Mouse (Mus musculus) kidney, postnatal 0 days (tissue): ENCODE data around the gene Dbi. TPM values are rescaled to one million over a fixed set of nuclear protein-coding genes. Genes with fewer than 3 reads are reported as not detected.
A peak's percentile ranks its signal among the peaks of the same experiment; 100 is the strongest.

Experiments
- ATAC-seq: fragments of 200-750 bp; cut with Nextera tagmentation; replicated peaks from 2 replicates; pipeline ENCODE4 v1.8.0; 2017; ENCODE audit warnings: low read depth, moderate number of reproducible peaks, moderate TSS enrichment, moderate library complexity; ENCODE audit not compliant: low FRiP score
- DNase-seq: peaks from one replicate; pipeline ENCODE4 v3.0.0-alpha.2; 2016; ENCODE audit warnings: low spot score
- H3K27ac ChIP-seq: fragments of 300-500 bp; sonication (generic); 2 replicates; pipeline ENCODE4 v1.5.1; 2014; ENCODE audit warnings: mild to moderate bottlenecking
- H3K27me3 ChIP-seq: fragments of 300-500 bp; sonication (generic); 2 replicates; pipeline ENCODE4 v1.6.1; 2014; ENCODE audit warnings: low read length, mixed read lengths; ENCODE audit not compliant: insufficient read depth
- H3K36me3 ChIP-seq: fragments of 300-500 bp; sonication (generic); 2 replicates; pipeline ENCODE4 v1.6.1; 2014; ENCODE audit warnings: low read length, mixed read lengths; ENCODE audit not compliant: insufficient read depth
- H3K4me1 ChIP-seq: fragments of 300-500 bp; sonication (generic); replicated peaks from 2 replicates; pipeline ENCODE4 v1.6.1; 2014; ENCODE audit warnings: antibody characterized with exemption, low read length, mixed read lengths; ENCODE audit not compliant: insufficient read depth
- H3K4me2 ChIP-seq: fragments of 300-500 bp; sonication (generic); 2 replicates; pipeline ENCODE4 v1.6.1; 2014; ENCODE audit warnings: mild to moderate bottlenecking, low read length, moderate library complexity, mixed read lengths
- H3K4me3 ChIP-seq: fragments of 300-500 bp; sonication (generic); replicated peaks from 2 replicates; pipeline ENCODE4 v1.5.1; 2014; ENCODE audit warnings: low read depth, low read length
- H3K9ac ChIP-seq: fragments of 300-500 bp; sonication (generic); 2 replicates; pipeline ENCODE4 v1.6.1; 2014; ENCODE audit warnings: low read depth, low read length
- H3K9me3 ChIP-seq: fragments of 300-500 bp; sonication (generic); replicated peaks from 2 replicates; pipeline ENCODE4 v1.6.1; 2016; ENCODE audit warnings: low read length, inconsistent platforms, mixed read lengths
- CTCF ChIP-seq: IDR thresholded peaks from 2 replicates; pipeline ENCODE4 v1.5.1; 2016; ENCODE audit warnings: antibody characterized with exemption, low read depth, mild to moderate bottlenecking, moderate library complexity
- WGBS: fragments of 180-500 bp; shearing (Covaris S2); extraction: QIAGEN DNeasy Blood & Tissue Kit; methylation state at CpG from one replicate; pipeline ENCODE4 v1.1.7; 2014; 5-methylcytosine and 5-hydroxymethylcytosine counted together
- polyA plus RNA-seq: library from polyadenylated mRNA; unstranded; fragments of >200 nt; fragmentation: Nextera tagmentation; extraction: Ambion mirVana; gene quantifications from 2 replicates; pipeline ENCODE4 v1.2.1, GENCODE M21; 2015

Dbi gene
- polyA plus RNA-seq, 1 experiment from 2014 or later = 1,400 TPM

GRCm38 (mm10) chr1:120140144-120140693, 19.3 kb upstream of the Dbi start:
- H3K4me3 ChIP-seq = no peak overlapping the region
- H3K4me1 ChIP-seq = 0 out of 2 replicates have a peak, but pooled peaks cover 4% of the 10 kb centered on the region
- no peaks in the 10 kb centered on the region for H3K9me3 ChIP-seq
- H3K27me3 ChIP-seq = no peaks in the 10 kb centered on the region
- 71% methylated on average over 9 of the region's 9 CpGs for WGBS
- no peak for DNase-seq
- H3K9ac ChIP-seq = no peak overlapping the region
- TF ChIP-seq CTCF = no peak
- H3K36me3 ChIP-seq = no peaks in the 10 kb centered on the region
- H3K27ac ChIP-seq = no peak overlapping the region
- peak; percentile 72 for ATAC-seq
- H3K4me2 ChIP-seq = no peak overlapping the region

GRCm38 (mm10) chr1:120138923-120139540, 18.2 kb upstream of the Dbi start:
- no peaks in the 10 kb centered on the region for H3K36me3 ChIP-seq
- DNase-seq = no peak
- H3K9ac ChIP-seq = no peak overlapping the region
- no peak overlapping the region for H3K4me2 ChIP-seq
- H3K4me3 ChIP-seq = no peak overlapping the region
- 0 out of 2 replicates have a peak, but pooled peaks cover 4% of the 10 kb centered on the region for H3K4me1 ChIP-seq
- no peak for ATAC-seq
- no peak overlapping the region for H3K27ac ChIP-seq
- H3K9me3 ChIP-seq = no peaks in the 10 kb centered on the region
- TF ChIP-seq CTCF = no peak
- 50% methylated on average over 7 of the region's 7 CpGs for WGBS
- no peaks in the 10 kb centered on the region for H3K27me3 ChIP-seq

GRCm38 (mm10) chr1:120135934-120136786, 15.3 kb upstream of the Dbi start:
- no peak overlapping the region for H3K27ac ChIP-seq
- no peak for TF ChIP-seq CTCF
- no peaks in the 10 kb centered on the region for H3K36me3 ChIP-seq
- H3K4me1 ChIP-seq = no peaks in the 10 kb centered on the region
- H3K9ac ChIP-seq = no peak overlapping the region
- DNase-seq (no peak), ATAC-seq (peak; percentile 59)
- H3K27me3 ChIP-seq = no peaks in the 10 kb centered on the region
- no peak overlapping the region for H3K4me3 ChIP-seq
- H3K9me3 ChIP-seq = no peaks in the 10 kb centered on the region
- 74% methylated on average over 7 of the region's 7 CpGs for WGBS
- H3K4me2 ChIP-seq = no peak overlapping the region

- DNase-seq (no peak), ATAC-seq (no peak)
- 95% methylated on average over 1 of the region's 1 CpGs for WGBS
- no peak overlapping the region for H3K4me3 ChIP-seq
- H3K4me2 ChIP-seq = no peak overlapping the region
- no peak overlapping the region for H3K27ac ChIP-seq
- TF ChIP-seq CTCF = no peak
- H3K4me1 ChIP-seq = no peaks in the 10 kb centered on the region
- no peaks in the 10 kb centered on the region for H3K27me3 ChIP-seq
- H3K9ac ChIP-seq = no peak overlapping the region
- no peaks in the 10 kb centered on the region for H3K9me3 ChIP-seq
- H3K36me3 ChIP-seq = no peaks in the 10 kb centered on the region
These were observed 11.5 kb upstream of the Dbi start for GRCm38 (mm10) chr1:120132376-120132775.

GRCm38 (mm10) chr1:120126318-120126717, 5.4 kb upstream of the Dbi start:
- H3K4me3 ChIP-seq = no peak overlapping the region
- no peak overlapping the region for H3K4me2 ChIP-seq
- DNase-seq (no peak), ATAC-seq (no peak)
- H3K4me1 ChIP-seq = no peaks in the 10 kb centered on the region
- H3K36me3 ChIP-seq = no peaks in the 10 kb centered on the region
- 68% methylated on average over 9 of the region's 9 CpGs for WGBS
- H3K27ac ChIP-seq = no peak overlapping the region
- H3K27me3 ChIP-seq = no peaks in the 10 kb centered on the region
- no peak overlapping the region for H3K9ac ChIP-seq
- no peaks in the 10 kb centered on the region for H3K9me3 ChIP-seq
- TF ChIP-seq CTCF = no peak

- ATAC-seq (no peak), DNase-seq (peak; percentile 34)
- Histone ChIP-seq H3K4me2 (no peak overlapping the region), H3K36me3 (no peaks in the 10 kb centered on the region), H3K9me3 (no peaks in the 10 kb centered on the region), H3K27ac (no peak overlapping the region), H3K27me3 (no peaks in the 10 kb centered on the region), H3K4me3 (no peak overlapping the region), H3K4me1 (no peaks in the 10 kb centered on the region), H3K9ac (no peak overlapping the region)
- WGBS = 51% methylated on average over 6 of the region's 6 CpGs
- TF ChIP-seq CTCF = no peak
These were observed 4.6 kb upstream of the Dbi start for GRCm38 (mm10) chr1:120125471-120125870.
